Mouse (Mus musculus) E14TG2a.4 (cell line): ENCODE data around the gene Zfp428.

ENCODE experiments used
- CTCF ChIP-seq: conservative IDR thresholded peaks from 2 replicates; pipeline ENCODE4 v1.5.1; 2014; ENCODE audit warnings: low read length
- NANOG ChIP-seq: IDR thresholded peaks from 2 replicates; pipeline ENCODE4 v1.6.1; 2014; ENCODE audit warnings: borderline replicate concordance, low read length, mixed read lengths
- POU5F1 ChIP-seq: IDR thresholded peaks from 2 replicates; pipeline ENCODE4 v1.6.1; 2014; ENCODE audit warnings: low read length, borderline replicate concordance

GRCm38 (mm10) chr7:24472442-24472841, 34.4 kb upstream of the Zfp428 start:
- no peak for TF ChIP-seq CTCF
- TF ChIP-seq NANOG, result no peak
- TF ChIP-seq POU5F1, result no peak
